22 mouse cellular contexts compared by ENCODE assay signal in the genomic region with DNA sequence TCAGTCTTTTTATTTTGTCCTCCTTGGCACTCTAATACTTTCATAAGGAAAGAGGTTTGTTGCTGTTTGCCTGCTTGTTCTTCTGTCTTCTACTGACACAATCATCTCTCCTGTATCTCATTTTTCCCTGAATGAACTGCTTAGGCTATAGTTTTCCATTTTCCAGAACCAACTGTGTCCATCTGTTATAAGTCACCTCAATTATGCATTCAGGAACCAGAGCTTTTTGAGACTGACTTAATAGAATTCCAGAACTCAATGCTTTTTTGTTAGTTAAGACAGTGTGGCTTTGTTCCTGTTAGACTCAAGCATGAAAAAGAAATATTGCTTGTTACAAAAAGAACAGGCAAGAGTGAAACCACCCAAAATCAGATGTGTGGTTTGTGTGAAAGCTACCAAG.
A peak's percentile ranks its signal among the peaks of the same experiment; 100 is the strongest.
DNase-seq lines count a peak whose midpoint lies in the region; ATAC-seq and TF ChIP-seq lines count a peak whose summit lies in the region.
"Had no signal": no experiment of that assay in that cellular context is flagged by ENCODE, and none has a peak within 500 bp of the region (broad histone marks: within the 10 kb centered on the region; RNA-seq: fewer than 3 reads in every experiment).

No protein-coding gene starts in this region.

- peak; percentile 71 for ATAC-seq in hindbrain, embryonic 12.5 days (ENCODE audit: low FRiP score)
- peak; percentile 72; the same call in 1 of the 2 replicates for ATAC-seq in neural tube, embryonic 11.5 days (ENCODE audit: insufficient read depth, low FRiP score, low TSS enrichment)
- ATAC-seq in inflammation-experienced regulatory T-cells, adult 6 months, result no peak
- ATAC-seq: intestine, embryonic 16.5 days; liver, postnatal 0 days had no signal

- TF ChIP-seq CTCF in gastrocnemius, adult 2 months (IDR thresholded peaks at IDR 0.05), result no peak

- no peaks in the 10 kb centered on the region for H3K36me3 ChIP-seq in hindbrain, embryonic 12.5 days
- H3K36me3 ChIP-seq in hindbrain, embryonic 10.5 days, result peaks cover 6% of the 10 kb centered on the region
- no peaks in the 10 kb centered on the region for H3K36me3 ChIP-seq in neural tube, embryonic 11.5 days (ENCODE audit: control insufficient read depth, insufficient read depth, low read length)
- H3K36me3 ChIP-seq: stomach, embryonic 15.5 days had no signal

- no peaks in the 10 kb centered on the region for H3K27me3 ChIP-seq in hindbrain, embryonic 12.5 days
- no peaks in the 10 kb centered on the region for H3K27me3 ChIP-seq in hindbrain, embryonic 10.5 days (ENCODE audit: insufficient read depth, poor library complexity, severe bottlenecking)
- H3K27me3 ChIP-seq in neural tube, embryonic 11.5 days (ENCODE audit: control insufficient read depth, insufficient read depth, low read length), result no peaks in the 10 kb centered on the region
- H3K27me3 ChIP-seq: stomach, embryonic 15.5 days had no signal

- intact Hi-C loops in gastrocnemius, adult 2 months (cut with DNase I), result no loop called here

- H3K4me1 ChIP-seq in hindbrain, embryonic 12.5 days, result peaks cover 17% of the 10 kb centered on the region
- H3K4me1 ChIP-seq in hindbrain, embryonic 10.5 days (replicated peaks), result peaks cover 24% of the 10 kb centered on the region
- peaks cover 3% of the 10 kb centered on the region; the same call in 1 of the 2 replicates for H3K4me1 ChIP-seq in neural tube, embryonic 11.5 days (ENCODE audit: control insufficient read depth, insufficient read depth, low read length)
- H3K4me1 ChIP-seq: stomach, embryonic 15.5 days had no signal

- no peaks in the 10 kb centered on the region for H3K9me3 ChIP-seq in hindbrain, embryonic 12.5 days (replicated peaks)
- H3K9me3 ChIP-seq in hindbrain, embryonic 10.5 days, result no peaks in the 10 kb centered on the region; the same call in 1 of the 2 replicates
- H3K9me3 ChIP-seq in neural tube, embryonic 11.5 days (ENCODE audit: control insufficient read depth, low read length), result no peaks in the 10 kb centered on the region
- H3K9me3 ChIP-seq: G1E; limb, embryonic 10.5 days; stomach, embryonic 15.5 days had no signal

- H3K4me2 ChIP-seq in hindbrain, embryonic 12.5 days (replicated peaks), result no peak overlapping the region
- H3K4me2 ChIP-seq in neural tube, embryonic 11.5 days (ENCODE audit: low read depth), result no peak overlapping the region
- H3K4me2 ChIP-seq: stomach, embryonic 15.5 days had no signal

- peak; percentile 38 for DNase-seq in embryo, embryonic 10.5 days (ENCODE audit: low spot score)
- no peak for DNase-seq in embryo, embryonic 9.5 days (ENCODE audit: extremely low spot score)
- DNase-seq in hindbrain, embryonic 10.5 days (ENCODE audit: low spot score), result no peak
- DNase-seq in neural tube, embryonic 11.5 days (ENCODE audit: low spot score), result peak; percentile 18
- no peak for DNase-seq in neural tube, embryonic 10.5 days (ENCODE audit: extremely low spot score, low spot score)
- DNase-seq in gastrocnemius, adult 2 months, result no peak
- DNase-seq: adrenal gland, postnatal 25 days; cerebellum, adult 8-10 months; gastrocnemius, postnatal 14 days; heart, adult 18-20 months; heart, postnatal 36 days; kidney, postnatal 36 days; layer of hippocampus, adult 9-11 months; liver, postnatal 0 days; lung, postnatal 10 days; thymus, adult 18-20 months had no signal

- no peak overlapping the region for H3K4me3 ChIP-seq in hindbrain, embryonic 12.5 days
- H3K4me3 ChIP-seq in hindbrain, embryonic 10.5 days, result no peak overlapping the region
- no peak overlapping the region for H3K4me3 ChIP-seq in neural tube, embryonic 11.5 days (ENCODE audit: low read depth, low read length)
- H3K4me3 ChIP-seq in gastrocnemius, adult 2 months, result no peak overlapping the region
- H3K4me3 ChIP-seq: limb, embryonic 10.5 days; stomach, embryonic 15.5 days had no signal

- H3K9ac ChIP-seq in hindbrain, embryonic 12.5 days, result no peak overlapping the region
- H3K9ac ChIP-seq in neural tube, embryonic 11.5 days (ENCODE audit: low read length), result no peak overlapping the region
- H3K9ac ChIP-seq: liver, postnatal 0 days; stomach, embryonic 15.5 days had no signal

- peak overlapping the region; percentile 55; the same call in 1 of the 2 replicates for H3K27ac ChIP-seq in hindbrain, embryonic 12.5 days
- no peak overlapping the region for H3K27ac ChIP-seq in hindbrain, embryonic 10.5 days
- no peak overlapping the region for H3K27ac ChIP-seq in neural tube, embryonic 11.5 days (ENCODE audit: low read depth, low read length)
- H3K27ac ChIP-seq in gastrocnemius, adult 2 months, result no peak overlapping the region
- H3K27ac ChIP-seq: limb, embryonic 10.5 days; stomach, embryonic 15.5 days had no signal

Comparison
In these comparisons a context has a peak if more than half of its experiments do, and no peak if none do; other contexts are left out.
1. DNase-seq: peak in embryo, embryonic 10.5 days (single experiment) and neural tube, embryonic 11.5 days (single experiment); none in embryo, embryonic 9.5 days (single experiment), hindbrain, embryonic 10.5 days (single experiment), neural tube, embryonic 10.5 days (single experiment) and gastrocnemius, adult 2 months (single experiment).